Mouse (Mus musculus): ENCODE data around the gene 1700001O22Rik.

DNA sequence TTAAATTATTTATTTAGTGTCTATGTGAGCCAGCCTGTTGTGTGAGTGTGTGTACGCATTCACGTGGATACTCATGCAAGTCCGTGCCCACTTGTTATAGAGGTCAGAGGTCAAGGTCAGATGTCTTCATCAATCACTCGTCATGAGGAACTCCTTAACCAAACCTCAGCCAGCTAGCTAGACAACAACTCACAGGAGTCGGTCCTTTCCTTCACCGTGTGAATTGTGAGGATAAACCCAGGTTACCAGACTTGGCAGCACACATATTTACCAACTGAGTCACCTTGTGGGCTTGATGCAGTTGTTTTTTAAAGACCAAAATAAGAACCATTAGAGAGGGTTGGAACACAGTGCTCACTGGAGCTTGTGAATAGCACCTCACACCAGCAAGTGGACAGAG is 42.8 kb downstream of the 1700001O22Rik start:
- TF ChIP-seq CTCF (IDR thresholded peaks at IDR 0.05; ENCODE audit: borderline replicate concordance, insufficient read depth, low read depth, low read length), result no peak
- TF ChIP-seq POLR2A (IDR thresholded peaks at IDR 0.05; ENCODE audit: borderline replicate concordance, insufficient read depth, low read length), result no peak
